Mouse (Mus musculus): ENCODE measurements around the gene Scn4b.

GRCm38 (mm10) chr9:45121769-45122168, 16.4 kb upstream of the Scn4b start:
- TF ChIP-seq FLI1 (IDR thresholded peaks at IDR 0.05; ENCODE audit: low read length) (no peak), GATA1 (IDR thresholded peaks at IDR 0.05; ENCODE audit: borderline replicate concordance, low read length) (no peak)

All from megakaryocyte, embryonic 14.5 days (primary cell).